Mouse (Mus musculus) limb, embryonic 11.5 days (tissue): ENCODE measurements around the gene Vti1b. TPM values are rescaled to one million over a fixed set of nuclear protein-coding genes. Genes with fewer than 3 reads are reported as not detected.

ENCODE experiments used
- ATAC-seq: fragments of 200-750 bp; cut with Nextera tagmentation; 2 replicates; pipeline ENCODE4 v1.8.0; 2017; ENCODE audit warnings: low read depth; ENCODE audit not compliant: insufficient number of reproducible peaks, low FRiP score, low TSS enrichment
- DNase-seq: peaks from one replicate; pipeline ENCODE4 v3.0.0-alpha.2; 2015; ENCODE audit warnings: low spot score
- H3K27ac ChIP-seq: fragments of 300-500 bp; sonication (generic); replicated peaks from 2 replicates; pipeline ENCODE4 v1.5.1; 2014; ENCODE audit warnings: low read depth, mild to moderate bottlenecking, low read length
- H3K27me3 ChIP-seq: fragments of 300-500 bp; sonication (generic); 2 replicates; pipeline ENCODE4 v1.6.1; 2014; ENCODE audit warnings: mild to moderate bottlenecking, low read length, mixed read lengths; ENCODE audit not compliant: control insufficient read depth, insufficient read depth
- H3K36me3 ChIP-seq: fragments of 300-500 bp; sonication (generic); 2 replicates; pipeline ENCODE4 v1.6.1; 2014; ENCODE audit warnings: mild to moderate bottlenecking, low read length, moderate library complexity, mixed read lengths; ENCODE audit not compliant: control insufficient read depth, insufficient read depth
- H3K4me1 ChIP-seq: fragments of 300-500 bp; sonication (generic); 2 replicates; pipeline ENCODE4 v1.6.1; 2014; ENCODE audit warnings: low read length, mixed read lengths; ENCODE audit not compliant: control insufficient read depth, insufficient read depth
- H3K4me2 ChIP-seq: fragments of 300-500 bp; sonication (generic); 2 replicates; pipeline ENCODE4 v1.6.1; 2014; ENCODE audit warnings: low read depth, mild to moderate bottlenecking, moderate library complexity; ENCODE audit not compliant: severe bottlenecking
- H3K4me3 ChIP-seq: fragments of 300-500 bp; sonication (generic); 2 replicates; pipeline ENCODE4 v1.5.1; 2014; ENCODE audit warnings: low read depth, low read length
- H3K9ac ChIP-seq: fragments of 300-500 bp; sonication (generic); 2 replicates; pipeline ENCODE4 v1.6.1; 2014; ENCODE audit warnings: mild to moderate bottlenecking, low read length
- H3K9me3 ChIP-seq: fragments of 300-500 bp; sonication (generic); 2 replicates; pipeline ENCODE4 v1.6.1; 2016; ENCODE audit warnings: low read length; ENCODE audit not compliant: control insufficient read depth
- WGBS: fragments of 180-500 bp; shearing (Covaris S2); extraction: QIAGEN DNeasy Blood & Tissue Kit; methylation state at CpG from one replicate; pipeline ENCODE4 v1.1.7; 2014; 5-methylcytosine and 5-hydroxymethylcytosine counted together
- polyA plus RNA-seq: library from polyadenylated mRNA; unstranded; fragments of >200 nt; fragmentation: Nextera tagmentation; extraction: Ambion mirVana; gene quantifications from 2 replicates; pipeline ENCODE4 v1.2.1, GENCODE M21; 2014

Vti1b gene
- polyA plus RNA-seq, 1 experiment from 2014 or later = 89.1 TPM

DNA sequence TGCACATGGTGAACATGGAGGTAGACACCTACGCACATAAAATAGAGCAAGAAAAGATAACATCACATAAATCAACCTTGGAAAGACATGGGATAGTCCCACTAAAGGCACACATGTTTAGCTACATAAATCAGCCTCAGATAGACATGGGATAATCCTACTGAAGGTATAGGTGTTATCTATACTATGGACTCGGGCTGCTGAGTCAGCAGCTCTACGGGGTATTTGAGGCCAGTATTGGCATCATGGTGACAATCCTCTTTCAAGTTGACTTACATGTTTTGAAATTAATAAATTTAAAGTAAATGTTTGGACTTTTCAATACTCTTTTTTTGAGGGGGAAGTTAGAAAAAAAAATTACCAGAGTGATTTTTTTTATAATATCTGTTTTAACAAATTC is 9.6 kb downstream of the Vti1b start:
- Histone ChIP-seq H3K36me3 (peaks cover 13% of the 10 kb centered on the region; the same call in 1 of the 2 replicates), H3K4me3 (no peak overlapping the region)
- no peak for DNase-seq

DNA sequence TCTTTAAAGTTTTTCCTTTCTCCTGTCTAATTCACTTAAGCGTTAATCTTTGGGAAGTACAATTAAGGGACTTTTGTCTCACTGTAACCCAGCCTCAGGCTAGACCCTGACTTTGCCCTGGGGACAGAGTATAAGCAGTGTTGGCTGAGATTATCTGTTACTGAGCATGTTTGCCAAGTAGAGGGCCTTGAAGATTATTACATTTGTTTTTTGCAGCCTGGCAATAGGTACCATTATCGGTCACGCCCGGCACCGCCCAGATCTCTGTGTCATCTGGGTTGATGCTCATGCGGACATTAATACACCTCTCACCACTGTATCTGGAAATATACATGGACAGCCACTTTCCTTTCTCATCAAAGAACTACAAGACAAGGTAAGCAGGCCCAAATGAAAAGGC is 22.8 kb downstream of the Vti1b start:
- Histone ChIP-seq H3K27ac (no peak overlapping the region), H3K4me2 (no peak overlapping the region), H3K4me3 (no peak overlapping the region), H3K9me3 (no peaks in the 10 kb centered on the region), H3K36me3 (no peaks in the 10 kb centered on the region), H3K27me3 (no peaks in the 10 kb centered on the region), H3K9ac (no peak overlapping the region), H3K4me1 (no peaks in the 10 kb centered on the region)
- ATAC-seq (no peak), DNase-seq (no peak)
- 95% methylated on average over 6 of the region's 6 CpGs for WGBS

More for the DNA sequence above, 9.6 kb downstream of the Vti1b start:
- no peaks in the 10 kb centered on the region for H3K27me3 ChIP-seq
- H3K9ac ChIP-seq = no peak overlapping the region
- no peak overlapping the region for H3K27ac ChIP-seq
- H3K4me2 ChIP-seq = no peak overlapping the region
- H3K4me1 ChIP-seq = no peaks in the 10 kb centered on the region
- WGBS = 91% methylated on average over 3 of the region's 3 CpGs
- no peaks in the 10 kb centered on the region for H3K9me3 ChIP-seq
- ATAC-seq = no peak

DNA sequence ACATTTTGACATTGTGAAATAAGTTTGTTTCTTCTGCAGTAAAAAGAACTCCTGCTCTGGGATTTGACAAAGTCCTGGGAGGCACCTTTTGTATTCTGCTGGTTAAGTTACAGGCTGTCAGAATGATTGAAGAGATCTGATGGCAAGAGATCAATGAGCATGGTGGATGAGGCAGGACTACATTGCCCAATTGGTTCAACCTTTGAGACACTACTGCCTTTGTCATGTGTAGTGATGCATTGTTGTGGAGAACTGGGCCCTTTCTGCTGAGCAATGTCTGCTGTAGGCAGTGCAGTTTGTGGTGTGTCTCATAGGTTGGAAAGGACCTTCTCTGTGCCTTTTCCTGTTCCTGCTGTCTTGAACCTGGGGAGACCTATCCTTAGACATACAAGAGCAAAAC is 31.1 kb downstream of the Vti1b start:
- H3K4me2 ChIP-seq = no peak overlapping the region
- no peaks in the 10 kb centered on the region for H3K36me3 ChIP-seq

DNA sequence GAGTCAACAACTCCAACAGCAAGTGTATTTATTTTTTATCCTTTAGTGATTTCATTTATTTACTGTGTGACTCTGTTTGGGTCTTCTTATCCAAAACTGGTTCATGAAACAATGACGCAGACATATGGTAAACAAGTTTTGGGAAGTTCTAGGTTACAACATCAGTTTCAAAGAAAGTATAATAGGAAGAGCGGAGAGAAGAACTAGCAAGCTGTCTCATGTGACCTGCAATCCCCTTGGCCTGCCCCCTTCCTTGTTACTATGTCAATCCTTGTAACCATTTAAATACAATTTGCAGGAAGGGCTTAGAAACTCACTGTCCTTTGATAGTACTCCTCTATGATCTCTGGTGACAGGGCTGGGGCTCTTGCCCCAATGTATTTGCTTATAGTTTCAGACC is 31.7 kb downstream of the Vti1b start:
- H3K27ac ChIP-seq = no peak overlapping the region
- H3K9ac ChIP-seq = no peak overlapping the region
- no peaks in the 10 kb centered on the region for H3K9me3 ChIP-seq
- no peaks in the 10 kb centered on the region for H3K27me3 ChIP-seq
- 86% methylated on average over 2 of the region's 2 CpGs for WGBS
- no peaks in the 10 kb centered on the region for H3K36me3 ChIP-seq
- no peak overlapping the region for H3K4me3 ChIP-seq
- no peaks in the 10 kb centered on the region for H3K4me1 ChIP-seq
- no peak for DNase-seq
- no peak overlapping the region for H3K4me2 ChIP-seq
- ATAC-seq = no peak

More for the DNA sequence above, 31.1 kb downstream of the Vti1b start:
- no peaks in the 10 kb centered on the region for H3K9me3 ChIP-seq
- no peaks in the 10 kb centered on the region for H3K27me3 ChIP-seq
- DNase-seq (no peak), ATAC-seq (no peak)
- no peak overlapping the region for H3K4me3 ChIP-seq
- H3K9ac ChIP-seq = no peak overlapping the region
- no peak overlapping the region for H3K27ac ChIP-seq
- no peaks in the 10 kb centered on the region for H3K4me1 ChIP-seq

DNA sequence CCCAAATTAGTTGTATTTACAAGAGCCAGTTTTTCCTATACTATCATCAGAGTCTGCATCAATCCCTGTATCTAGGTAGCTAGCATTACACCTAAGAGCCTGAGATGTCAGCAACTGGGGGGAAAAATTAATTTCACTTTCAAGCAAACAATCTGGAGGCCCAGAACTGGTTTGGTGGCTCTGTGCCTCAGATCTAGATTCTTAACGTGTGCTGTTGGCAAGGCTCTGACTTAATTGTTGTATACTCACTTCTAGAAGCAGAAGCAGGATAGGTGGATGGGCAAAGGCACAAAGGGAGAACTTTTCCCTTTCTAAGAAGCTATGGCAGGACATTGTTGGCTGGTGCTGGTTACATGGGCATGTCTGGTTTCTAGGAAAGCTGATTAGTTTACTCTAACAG is 33.0 kb downstream of the Vti1b start:
- 63% methylated on average over 1 of the region's 1 CpGs for WGBS
- no peaks in the 10 kb centered on the region for H3K9me3 ChIP-seq
- no peaks in the 10 kb centered on the region for H3K36me3 ChIP-seq
- no peak overlapping the region for H3K9ac ChIP-seq
- DNase-seq (no peak), ATAC-seq (no peak)
- H3K27me3 ChIP-seq = no peaks in the 10 kb centered on the region
- no peak overlapping the region for H3K4me3 ChIP-seq
- no peak overlapping the region for H3K27ac ChIP-seq
- H3K4me2 ChIP-seq = no peak overlapping the region
- no peaks in the 10 kb centered on the region for H3K4me1 ChIP-seq

DNA sequence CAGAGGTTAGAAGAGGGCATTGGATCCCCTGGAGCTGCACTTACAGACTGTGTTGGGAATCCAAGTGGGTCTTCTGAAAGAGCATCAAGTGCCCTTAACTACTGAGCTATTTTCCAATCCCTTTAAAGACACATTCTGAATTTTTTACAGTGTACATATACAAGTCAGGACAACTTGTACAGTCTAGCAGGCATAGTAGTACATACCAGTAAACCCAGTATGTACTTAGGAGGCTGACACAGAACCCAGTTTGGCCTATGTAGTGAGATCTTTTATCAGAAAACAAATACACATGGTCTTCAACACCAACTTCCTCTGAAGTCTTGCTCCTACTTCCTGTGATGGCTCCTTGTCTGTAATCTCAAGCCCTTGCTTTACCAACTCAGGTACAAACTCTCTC is 33.5 kb downstream of the Vti1b start:
- H3K36me3 ChIP-seq = no peaks in the 10 kb centered on the region
- ATAC-seq (no peak), DNase-seq (no peak)
- H3K27ac ChIP-seq = no peak overlapping the region
- no peaks in the 10 kb centered on the region for H3K4me1 ChIP-seq
- H3K9me3 ChIP-seq = no peaks in the 10 kb centered on the region
- H3K4me3 ChIP-seq = no peak overlapping the region
- no peak overlapping the region for H3K9ac ChIP-seq
- H3K27me3 ChIP-seq = no peaks in the 10 kb centered on the region
- H3K4me2 ChIP-seq = no peak overlapping the region

DNA sequence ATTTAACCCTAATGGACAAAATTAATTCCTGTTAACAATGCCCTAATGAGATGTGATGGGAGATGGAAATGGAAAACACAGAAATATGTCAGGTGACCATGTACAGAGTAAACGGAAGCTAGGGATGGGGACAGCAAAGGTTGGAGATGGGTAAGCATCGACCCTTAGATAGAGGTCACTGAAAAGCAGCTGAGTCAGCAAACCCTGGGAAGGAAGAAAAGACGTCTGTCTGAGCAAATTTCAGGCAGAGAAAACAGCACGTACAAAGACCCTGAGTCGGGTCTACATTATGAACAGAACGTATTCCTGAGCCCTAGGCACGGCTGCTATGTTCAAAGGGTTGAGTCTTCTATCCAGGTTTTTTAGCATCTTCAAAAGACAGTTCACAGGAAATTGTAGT is 35.5 kb downstream of the Vti1b start:
- Histone ChIP-seq H3K27me3 (peaks cover 12% of the 10 kb centered on the region), H3K9ac (no peak overlapping the region), H3K4me3 (no peak overlapping the region), H3K36me3 (no peaks in the 10 kb centered on the region), H3K27ac (no peak overlapping the region), H3K4me1 (no peaks in the 10 kb centered on the region), H3K9me3 (no peaks in the 10 kb centered on the region), H3K4me2 (no peak overlapping the region)
- ATAC-seq = no peak
- 73% methylated on average over 7 of the region's 7 CpGs for WGBS
- DNase-seq = no peak

DNA sequence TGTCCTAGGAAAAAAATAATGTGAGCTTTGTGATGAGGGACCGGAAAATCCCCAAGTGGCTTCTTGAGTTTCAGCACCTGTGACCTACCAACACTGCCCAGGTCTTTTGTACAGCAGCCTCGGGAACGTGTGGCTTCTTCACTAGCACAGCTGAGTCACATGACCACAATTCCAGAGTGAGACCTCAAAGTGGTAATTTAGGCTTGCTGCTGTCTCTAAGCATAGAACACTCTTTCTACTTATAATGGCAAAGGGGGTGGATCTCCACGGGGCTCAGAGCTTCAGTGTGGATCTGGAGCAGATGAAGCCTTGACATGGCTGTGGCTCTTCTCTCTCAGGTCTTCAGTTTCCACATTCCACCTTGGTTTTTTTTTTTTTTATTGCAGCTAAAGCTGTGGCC is 37.4 kb downstream of the Vti1b start:
- 42% methylated on average over 4 of the region's 4 CpGs for WGBS
- H3K9ac ChIP-seq = no peak overlapping the region
- H3K27ac ChIP-seq = no peak overlapping the region
- H3K36me3 ChIP-seq = no peaks in the 10 kb centered on the region
- H3K4me1 ChIP-seq = no peaks in the 10 kb centered on the region
- ATAC-seq (no peak), DNase-seq (no peak)
- no peaks in the 10 kb centered on the region for H3K9me3 ChIP-seq
- no peak overlapping the region for H3K4me3 ChIP-seq
- H3K27me3 ChIP-seq = peaks cover 31% of the 10 kb centered on the region
- H3K4me2 ChIP-seq = no peak overlapping the region

DNA sequence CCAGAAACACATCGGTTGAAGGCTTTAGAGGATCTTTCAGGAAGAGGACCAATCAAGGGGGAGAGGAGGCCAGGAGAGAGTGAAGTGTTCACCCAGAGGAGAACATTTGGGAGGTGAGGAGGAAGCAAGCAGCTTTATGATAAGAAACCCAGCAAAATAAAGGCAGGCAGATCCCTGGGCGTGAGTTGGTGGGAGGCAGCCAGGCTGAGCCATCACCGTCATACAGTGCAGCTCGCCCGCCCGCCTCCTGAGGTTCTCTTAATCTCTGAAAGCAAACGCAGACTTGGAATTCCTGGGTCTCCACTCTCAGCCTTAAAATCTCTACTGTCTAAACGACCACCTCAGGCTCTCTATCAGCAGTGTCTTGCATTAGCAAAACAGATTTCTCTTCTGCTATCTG is 37.8 kb downstream of the Vti1b start:
- Histone ChIP-seq H3K27me3 (peaks cover 31% of the 10 kb centered on the region), H3K27ac (no peak overlapping the region), H3K9me3 (no peaks in the 10 kb centered on the region), H3K4me1 (no peaks in the 10 kb centered on the region), H3K4me3 (no peak overlapping the region), H3K9ac (no peak overlapping the region), H3K36me3 (no peaks in the 10 kb centered on the region), H3K4me2 (no peak overlapping the region)
- ATAC-seq (no peak), DNase-seq (no peak)
- WGBS = 50% methylated on average over 8 of the region's 8 CpGs
